Mouse (Mus musculus): ENCODE results near the gene Taf5l.

- no peak for TF ChIP-seq CTCF (IDR thresholded peaks at IDR 0.05; ENCODE audit: low read depth)
- TF ChIP-seq EP300 (IDR thresholded peaks at IDR 0.05; ENCODE audit: low read depth) = no peak
These were observed 27.2 kb downstream of the Taf5l start for GRCm38 (mm10) chr8:123993997-123994396.

All from liver, postnatal 0 days (tissue).